Mouse (Mus musculus) midbrain, embryonic 11.5 days (tissue): ENCODE data around the gene Vash2. TPM values are rescaled to one million over a fixed set of nuclear protein-coding genes. Genes with fewer than 3 reads are reported as not detected.
A peak's percentile ranks its signal among the peaks of the same experiment; 100 is the strongest.

Experiments used
- ATAC-seq: fragments of 200-750 bp; cut with Nextera tagmentation; 2 replicates; pipeline ENCODE4 v1.8.0; 2017; ENCODE audit warnings: moderate TSS enrichment, moderate library complexity; ENCODE audit not compliant: low FRiP score
- DNase-seq: peaks from one replicate; pipeline ENCODE4 v3.0.0; 2015; ENCODE audit warnings: low spot score; ENCODE audit errors: missing footprints
- H3K27ac ChIP-seq: fragments of 300-500 bp; sonication (generic); 2 replicates; pipeline ENCODE4 v1.5.1; 2014; ENCODE audit warnings: low read depth, low read length
- H3K27me3 ChIP-seq: fragments of 300-500 bp; sonication (generic); 2 replicates; pipeline ENCODE4 v1.6.1; 2014; ENCODE audit warnings: mild to moderate bottlenecking, low read length, moderate library complexity, mixed read lengths; ENCODE audit not compliant: control insufficient read depth, insufficient read depth
- H3K36me3 ChIP-seq: fragments of 300-500 bp; sonication (generic); 2 replicates; pipeline ENCODE4 v1.6.1; 2014; ENCODE audit warnings: mild to moderate bottlenecking, low read length, moderate library complexity, mixed read lengths; ENCODE audit not compliant: control insufficient read depth, insufficient read depth
- H3K4me1 ChIP-seq: fragments of 300-500 bp; sonication (generic); 2 replicates; pipeline ENCODE4 v1.6.1; 2014; ENCODE audit warnings: low read length; ENCODE audit not compliant: control insufficient read depth, insufficient read depth
- H3K4me2 ChIP-seq: fragments of 300-500 bp; sonication (generic); 2 replicates; pipeline ENCODE4 v1.6.1; 2014; ENCODE audit warnings: mild to moderate bottlenecking, moderate library complexity
- H3K4me3 ChIP-seq: fragments of 300-500 bp; sonication (generic); 2 replicates; pipeline ENCODE4 v1.5.1; 2014; ENCODE audit warnings: low read depth, low read length
- H3K9ac ChIP-seq: fragments of 300-500 bp; sonication (generic); 2 replicates; pipeline ENCODE4 v1.6.1; 2014; ENCODE audit warnings: low read length
- H3K9me3 ChIP-seq: fragments of 300-500 bp; sonication (generic); 2 replicates; pipeline ENCODE4 v1.6.1; 2016; ENCODE audit warnings: low read length; ENCODE audit not compliant: control insufficient read depth
- WGBS: fragments of 180-500 bp; shearing (Covaris S2); extraction: QIAGEN DNeasy Blood & Tissue Kit; methylation state at CpG from one replicate; pipeline ENCODE4 v1.1.7; 2014; 5-methylcytosine and 5-hydroxymethylcytosine counted together
- polyA plus RNA-seq: library from polyadenylated mRNA; unstranded; fragments of >200 nt; fragmentation: Nextera tagmentation; extraction: Ambion mirVana; gene quantifications from 2 replicates; pipeline ENCODE4 v1.2.1, GENCODE M21; 2014

Gene Vash2
- polyA plus RNA-seq, 1 experiment from 2014 or later: 52.8 TPM

- 81% methylated on average over 8 of the region's 8 CpGs for WGBS
- Histone ChIP-seq H3K27me3 (no peaks in the 10 kb centered on the region), H3K36me3 (no peaks in the 10 kb centered on the region), H3K27ac (no peak overlapping the region), H3K4me3 (no peak overlapping the region), H3K4me1 (no peaks in the 10 kb centered on the region), H3K9ac (no peak overlapping the region), H3K4me2 (no peak overlapping the region), H3K9me3 (no peaks in the 10 kb centered on the region)
- DNase-seq (no peak), ATAC-seq (no peak)
Observed at GRCm38 (mm10) chr1:190919725-190920469, 59.2 kb downstream of the Vash2 start.

DNA sequence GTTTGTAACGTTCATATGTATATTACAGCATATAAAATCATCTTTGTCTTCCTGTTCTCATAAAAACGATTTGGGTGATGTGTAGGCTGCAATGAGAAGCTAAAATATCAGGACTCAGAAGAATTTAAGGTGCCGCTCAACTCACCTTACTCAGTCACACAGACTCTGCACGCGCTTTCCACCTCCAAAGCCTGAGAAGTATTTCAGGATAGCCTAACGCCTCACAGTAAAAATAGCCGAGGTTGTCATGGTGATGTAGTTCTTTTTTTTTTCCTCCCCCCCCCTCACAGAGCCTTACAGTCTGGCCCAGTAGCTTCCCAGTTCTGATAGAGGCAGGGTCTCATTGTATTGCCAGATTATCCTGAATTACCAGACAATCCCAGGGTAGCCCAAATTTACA lies 60.2 kb downstream of the Vash2 start:
- ATAC-seq (no peak), DNase-seq (no peak)
- no peaks in the 10 kb centered on the region for H3K27me3 ChIP-seq
- 73% methylated on average over 7 of the region's 7 CpGs for WGBS
- H3K4me1 ChIP-seq: no peaks in the 10 kb centered on the region
- no peak overlapping the region for H3K4me2 ChIP-seq
- H3K36me3 ChIP-seq: no peaks in the 10 kb centered on the region
- no peak overlapping the region for H3K4me3 ChIP-seq
- no peak overlapping the region for H3K27ac ChIP-seq
- no peak overlapping the region for H3K9ac ChIP-seq
- no peaks in the 10 kb centered on the region for H3K9me3 ChIP-seq

DNA sequence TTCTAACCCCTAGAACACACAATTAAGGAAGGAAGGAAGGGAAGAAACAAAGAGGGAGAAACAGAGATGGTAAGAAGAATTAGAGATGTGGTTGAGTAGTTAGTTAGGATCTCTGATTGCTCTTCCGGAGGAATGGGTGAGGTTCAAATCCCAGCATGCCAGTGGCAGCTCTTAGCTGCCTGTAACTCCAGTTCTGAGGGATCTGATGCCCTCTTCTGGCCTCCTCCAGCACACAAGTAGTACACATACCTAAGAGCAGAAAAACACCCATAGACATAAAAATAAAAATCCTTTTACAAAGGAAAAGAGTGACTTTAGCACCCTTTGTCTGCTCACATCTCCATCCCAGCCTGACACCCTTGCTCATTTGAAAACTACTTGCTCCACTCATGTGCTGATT lies 66.5 kb downstream of the Vash2 start:
- Histone ChIP-seq H3K9ac (no peak overlapping the region), H3K4me3 (no peak overlapping the region), H3K27me3 (no peaks in the 10 kb centered on the region), H3K4me1 (peaks cover 11% of the 10 kb centered on the region), H3K27ac (no peak overlapping the region), H3K36me3 (no peaks in the 10 kb centered on the region), H3K4me2 (no peak overlapping the region; the same call in 1 of the 2 replicates), H3K9me3 (no peaks in the 10 kb centered on the region)
- DNase-seq (no peak), ATAC-seq (no peak)
- WGBS: 44% methylated on average over 1 of the region's 1 CpGs

DNA sequence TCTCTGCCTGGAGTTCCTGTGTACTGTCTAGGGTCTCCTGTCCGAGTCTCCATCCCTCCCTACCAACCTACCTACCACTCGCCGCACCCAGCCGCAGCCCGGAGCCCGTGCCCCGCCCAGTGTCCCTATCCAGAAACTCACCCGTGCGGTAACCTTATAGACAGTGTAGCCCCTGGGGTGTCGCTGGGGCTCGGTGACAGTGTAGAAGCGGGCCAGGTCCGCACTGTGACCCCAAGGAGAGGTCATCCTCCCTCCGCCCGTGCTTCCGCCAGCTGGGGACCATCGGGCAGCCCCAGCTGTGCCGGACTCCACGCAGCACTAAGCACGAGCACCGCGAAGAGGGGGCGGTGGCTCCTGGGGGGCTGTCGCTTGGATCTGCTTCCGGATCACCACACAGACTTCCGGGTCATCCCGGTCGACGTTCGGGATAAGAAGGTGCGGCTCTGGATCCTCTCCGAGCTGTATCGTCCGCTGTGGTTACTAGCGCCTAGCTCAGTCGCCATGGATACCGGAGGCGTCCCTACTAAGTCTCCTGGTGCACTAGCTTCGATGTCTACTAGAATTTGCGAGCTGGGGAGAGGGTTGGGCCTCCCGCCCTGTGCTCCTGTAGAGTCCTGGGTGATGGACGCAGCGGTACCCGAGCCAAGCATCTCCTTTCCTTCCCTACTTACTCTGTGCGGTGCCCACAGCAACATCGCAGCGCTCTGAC lies 67.5 kb downstream of the Vash2 start, which contains the start of gene Rps6kc1:
Gene Rps6kc1, minus strand, starts transcription at position 356 of the 709 bp plus-strand sequence.
- Histone ChIP-seq H3K9ac (peak within 1 kb of the TSS; percentile 83), H3K9me3 (no peaks in the 10 kb centered on the region), H3K4me1 (peaks cover 11% of the 10 kb centered on the region), H3K4me3 (peak within 1 kb of the TSS; percentile 82), H3K4me2 (peak within 1 kb of the TSS; percentile 90), H3K27me3 (no peaks in the 10 kb centered on the region), H3K36me3 (no peaks in the 10 kb centered on the region), H3K27ac (peak within 1 kb of the TSS; percentile 48)
- WGBS: under 1% methylated on average over 47 of the region's 47 CpGs
- ATAC-seq: peak; percentile 95
- peak; percentile 98 for DNase-seq

GRCm38 (mm10) chr1:190910836-190911235 lies 68.3 kb downstream of the Vash2 start:
- no peak for ATAC-seq
- Histone ChIP-seq H3K4me3 (peak overlapping the region; percentile 82), H3K36me3 (no peaks in the 10 kb centered on the region), H3K27me3 (no peaks in the 10 kb centered on the region), H3K4me1 (peaks cover 11% of the 10 kb centered on the region), H3K9ac (peak overlapping the region; percentile 83), H3K9me3 (no peaks in the 10 kb centered on the region), H3K4me2 (peak overlapping the region; percentile 90), H3K27ac (no peak overlapping the region)
- WGBS: 81% methylated on average over 6 of the region's 6 CpGs
- peak; percentile 71 for DNase-seq

GRCm38 (mm10) chr1:190904714-190905113 lies 74.4 kb downstream of the Vash2 start:
- Histone ChIP-seq H3K9me3 (no peaks in the 10 kb centered on the region), H3K27me3 (no peaks in the 10 kb centered on the region), H3K36me3 (no peaks in the 10 kb centered on the region), H3K4me2 (no peak overlapping the region), H3K4me3 (no peak overlapping the region), H3K9ac (no peak overlapping the region), H3K4me1 (no peaks in the 10 kb centered on the region), H3K27ac (no peak overlapping the region)
- DNase-seq (no peak), ATAC-seq (no peak)
- 93% methylated on average over 16 of the region's 16 CpGs for whole genome bisulfite sequencing

GRCm38 (mm10) chr1:190904136-190904535 lies 75.0 kb downstream of the Vash2 start:
- ATAC-seq (no peak), DNase-seq (no peak)
- no peak overlapping the region for H3K9ac ChIP-seq
- no peak overlapping the region for H3K4me3 ChIP-seq
- H3K27me3 ChIP-seq: no peaks in the 10 kb centered on the region
- no peak overlapping the region for H3K27ac ChIP-seq
- no peaks in the 10 kb centered on the region for H3K4me1 ChIP-seq
- H3K36me3 ChIP-seq: no peaks in the 10 kb centered on the region
- 94% methylated on average over 3 of the region's 3 CpGs for WGBS
- H3K9me3 ChIP-seq: no peaks in the 10 kb centered on the region
- H3K4me2 ChIP-seq: no peak overlapping the region

GRCm38 (mm10) chr1:190901082-190901481 lies 78.0 kb downstream of the Vash2 start:
- H3K9me3 ChIP-seq: no peaks in the 10 kb centered on the region
- no peak overlapping the region for H3K4me3 ChIP-seq
- H3K4me1 ChIP-seq: no peaks in the 10 kb centered on the region
- no peak for ATAC-seq
- no peak overlapping the region for H3K27ac ChIP-seq
- 75% methylated on average over 2 of the region's 2 CpGs for WGBS
- H3K36me3 ChIP-seq: peaks cover 2% of the 10 kb centered on the region; the same call in 1 of the 2 replicates
- no peaks in the 10 kb centered on the region for H3K27me3 ChIP-seq
- no peak overlapping the region for H3K9ac ChIP-seq
- DNase-seq: no peak
- no peak overlapping the region for H3K4me2 ChIP-seq

DNA sequence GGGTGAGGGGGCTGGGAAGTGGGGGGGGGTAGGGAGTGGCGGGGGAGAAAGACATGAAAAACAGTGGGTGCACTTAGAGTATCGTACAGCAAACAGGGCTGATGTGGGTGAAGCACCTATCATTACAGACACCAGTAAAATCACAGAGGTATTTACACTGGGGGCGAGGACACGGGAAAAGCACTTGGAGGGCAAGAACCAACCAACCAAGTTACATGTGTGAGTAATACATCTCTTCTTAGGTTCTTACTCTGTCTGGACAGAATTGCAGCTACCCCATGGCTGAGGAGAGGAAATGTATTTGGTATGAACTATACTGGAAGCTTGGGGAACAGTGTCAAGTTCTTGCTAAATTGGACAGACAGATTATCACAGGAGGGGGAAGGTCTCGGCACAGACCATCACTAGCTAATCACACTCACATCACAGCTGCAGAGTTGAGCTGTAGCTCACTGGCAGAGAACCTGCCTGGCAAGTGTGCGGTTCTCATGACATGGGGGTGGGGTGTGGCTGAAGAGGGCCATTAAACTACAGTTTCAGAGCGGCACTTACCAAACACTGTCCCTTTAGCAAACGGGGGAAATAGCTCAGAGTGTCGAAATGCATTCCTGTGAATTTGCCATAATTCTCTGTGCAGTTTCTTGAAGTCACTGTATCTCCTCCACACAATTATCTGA lies 80.1 kb downstream of the Vash2 start:
- 88% methylated on average over 9 of the region's 9 CpGs for WGBS

More for the DNA sequence above, 80.1 kb downstream of the Vash2 start:
- Histone ChIP-seq H3K36me3 (peaks cover 2% of the 10 kb centered on the region; the same call in 1 of the 2 replicates), H3K4me2 (no peak overlapping the region), H3K9me3 (no peaks in the 10 kb centered on the region), H3K4me1 (no peaks in the 10 kb centered on the region), H3K4me3 (no peak overlapping the region), H3K9ac (no peak overlapping the region), H3K27ac (no peak overlapping the region), H3K27me3 (no peaks in the 10 kb centered on the region)
- ATAC-seq (no peak), DNase-seq (no peak)
